Mouse (Mus musculus) gastrocnemius, postnatal 36 days (tissue): Measurements from ENCODE around the gene Tlcd1. TPM values are rescaled to one million over a fixed set of nuclear protein-coding genes. Genes with fewer than 3 reads are reported as not detected.

Experiments used
- DNase-seq, 2 experiments: peaks; one replicate each; pipeline ENCODE4 v3.0.0; 2022
- intact Hi-C: fragments of 180-260 bp; cut with DNase I; formaldehyde crosslinking; loops from one replicate; pipeline ENCODE4 v1.15.1; 2025
- microRNA-seq, 2 experiments: library from miRNA; unstranded; fragments of <30 nt; microRNA quantifications; one replicate each; pipeline ENCODE4 v1.2.0; 2021
- total RNA-seq, 2 experiments: library from RNA; stranded (reverse); gene quantifications; 2 replicates each; pipeline ENCODE4 v1.2.3; 2021

Tlcd1 gene
- total RNA-seq, 2 experiments from 2014 or later, result 0.99 to 1.4 TPM

DNA sequence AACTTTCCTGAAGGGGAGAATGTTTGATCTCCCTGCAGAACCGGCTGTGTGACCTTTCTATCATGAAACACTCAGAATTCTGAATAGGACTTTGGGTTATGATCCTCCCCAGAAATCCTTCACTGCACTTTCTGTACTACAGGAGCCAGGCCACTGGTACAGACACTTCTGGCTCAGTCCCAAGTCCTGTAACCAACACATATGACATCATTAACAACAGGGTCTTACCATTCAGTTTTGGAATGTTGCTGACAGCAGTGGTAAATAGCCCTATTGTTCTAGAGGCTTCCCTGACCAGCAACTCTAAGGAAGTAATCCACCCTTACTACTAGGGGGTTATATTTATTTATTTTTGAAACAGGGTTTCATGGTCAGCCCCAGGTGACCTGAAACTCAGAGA lies 16.6 kb downstream of the Tlcd1 start, which contains the start of gene Proca1:
Gene Proca1, plus strand, starts transcription at position 280 of the 400 bp plus-strand sequence.
- intact Hi-C loops, result no loop called here
- no peak for DNase-seq

DNA sequence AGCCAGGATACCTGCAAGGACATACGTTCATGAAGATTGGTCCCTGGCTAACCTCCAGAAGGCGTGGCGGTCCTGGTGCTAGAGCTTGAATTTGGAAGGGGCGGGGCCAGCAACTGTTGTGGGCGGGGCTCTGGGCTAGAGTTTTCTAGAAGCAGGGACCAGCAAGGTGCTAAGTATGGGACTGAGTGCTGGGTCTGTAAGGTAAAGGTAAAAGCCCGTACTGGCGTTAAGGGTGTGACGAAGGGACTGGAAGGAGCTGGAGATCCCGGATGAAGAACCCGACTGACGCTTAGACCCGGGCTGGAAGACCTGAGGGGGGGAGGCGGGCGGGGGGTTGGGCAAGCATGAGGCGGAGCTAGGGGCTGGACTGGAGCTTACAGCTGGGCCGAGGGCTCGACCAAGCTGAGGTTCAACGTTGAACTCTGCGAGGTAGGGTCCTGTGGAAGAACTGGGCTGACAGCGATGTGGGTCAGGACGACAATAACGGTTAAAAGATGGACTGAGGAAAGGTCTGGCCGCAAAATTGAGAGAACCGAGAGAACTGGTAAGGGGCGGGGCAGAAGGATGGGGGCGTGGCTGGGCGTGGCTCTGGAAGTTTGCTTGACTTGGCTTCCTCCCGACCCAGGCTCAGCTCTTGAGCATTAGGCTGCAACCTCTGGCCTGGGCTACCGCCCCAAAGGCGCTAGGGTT lies 18.0 kb downstream of the Tlcd1 start:
- DNase-seq, result peak; percentile 68 to 86
- intact Hi-C loops, result no loop called here

DNA sequence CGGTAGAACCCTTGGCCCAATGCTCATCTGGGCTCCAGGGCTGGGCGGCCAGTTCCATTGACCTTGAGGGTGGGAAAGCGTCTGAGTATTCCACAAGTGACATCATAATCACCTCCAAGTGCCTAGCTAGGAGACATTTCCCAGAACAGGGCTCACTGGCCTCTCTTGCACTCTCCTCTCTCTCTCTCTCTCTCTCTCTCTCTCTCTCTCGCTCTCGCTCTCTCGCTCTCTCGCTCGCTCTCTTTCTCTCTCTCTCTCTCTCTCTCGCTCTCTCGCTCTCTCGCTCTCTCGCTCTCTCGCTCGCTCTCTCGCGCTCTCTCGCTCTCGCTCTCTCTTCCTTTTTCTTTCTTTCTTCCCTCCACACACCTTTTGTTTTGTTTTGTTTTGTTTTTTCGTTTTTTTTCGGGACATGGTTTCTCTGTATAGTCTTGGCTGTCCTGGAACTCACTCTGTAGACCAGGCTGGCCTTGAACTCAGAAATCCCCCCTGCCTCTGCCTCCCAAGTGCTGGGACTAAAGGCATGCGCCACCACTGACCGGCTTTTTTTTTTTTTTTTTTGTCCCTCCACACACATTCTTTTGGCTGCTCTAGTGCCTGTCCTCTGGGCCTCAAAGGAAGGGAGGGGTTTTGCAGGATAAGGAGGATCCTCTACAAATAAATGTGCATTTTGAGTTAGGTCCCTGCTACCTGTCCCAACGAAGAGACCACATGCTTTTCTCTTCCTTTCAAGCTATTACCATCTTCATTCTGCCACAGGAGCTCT lies 18.8 kb downstream of the Tlcd1 start:
- intact Hi-C loops, result no loop called here
- DNase-seq, result no peak

DNA sequence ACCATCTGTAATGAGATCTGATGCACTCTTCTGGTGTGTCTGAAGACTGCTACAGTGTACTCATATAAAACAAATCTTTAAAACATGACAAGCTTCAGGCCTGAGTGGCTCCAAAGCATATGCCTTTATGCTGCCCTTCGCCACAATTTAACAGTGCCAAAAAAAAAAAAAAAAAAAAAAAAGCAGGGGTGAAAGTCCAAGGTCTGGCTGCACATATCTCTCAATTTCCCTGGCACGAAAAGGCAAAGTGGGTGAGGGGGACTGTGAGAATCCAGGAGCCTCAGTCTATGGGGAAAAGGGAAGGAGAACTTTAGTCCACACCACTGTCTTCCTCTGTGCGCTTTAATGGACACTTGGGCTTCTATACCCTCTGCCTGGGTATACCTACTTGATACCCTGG lies 25.9 kb downstream of the Tlcd1 start:
- DNase-seq, result no peak
- intact Hi-C loops, result no loop called here

DNA sequence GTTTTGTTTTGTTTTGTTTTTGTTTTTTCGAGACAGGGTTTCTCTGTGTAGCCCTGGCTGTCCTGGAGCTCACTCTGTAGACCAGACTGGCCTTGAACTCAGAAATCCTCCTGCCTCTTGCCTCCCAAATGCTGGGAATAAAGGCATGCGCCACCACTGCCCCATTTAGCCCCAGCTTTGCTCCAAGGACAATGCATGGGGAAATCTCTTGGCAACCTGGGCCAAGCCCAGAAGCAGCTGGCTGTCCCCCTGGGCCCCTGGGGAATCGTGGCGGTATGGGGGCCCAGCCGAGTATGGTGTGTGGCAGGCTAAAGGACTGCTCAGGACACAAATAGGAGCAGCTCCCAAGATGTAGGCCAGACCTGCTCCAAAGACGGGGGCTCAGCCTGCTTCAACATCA lies 27.8 kb downstream of the Tlcd1 start:
- DNase-seq, result no peak
- intact Hi-C loops, result no loop called here

DNA sequence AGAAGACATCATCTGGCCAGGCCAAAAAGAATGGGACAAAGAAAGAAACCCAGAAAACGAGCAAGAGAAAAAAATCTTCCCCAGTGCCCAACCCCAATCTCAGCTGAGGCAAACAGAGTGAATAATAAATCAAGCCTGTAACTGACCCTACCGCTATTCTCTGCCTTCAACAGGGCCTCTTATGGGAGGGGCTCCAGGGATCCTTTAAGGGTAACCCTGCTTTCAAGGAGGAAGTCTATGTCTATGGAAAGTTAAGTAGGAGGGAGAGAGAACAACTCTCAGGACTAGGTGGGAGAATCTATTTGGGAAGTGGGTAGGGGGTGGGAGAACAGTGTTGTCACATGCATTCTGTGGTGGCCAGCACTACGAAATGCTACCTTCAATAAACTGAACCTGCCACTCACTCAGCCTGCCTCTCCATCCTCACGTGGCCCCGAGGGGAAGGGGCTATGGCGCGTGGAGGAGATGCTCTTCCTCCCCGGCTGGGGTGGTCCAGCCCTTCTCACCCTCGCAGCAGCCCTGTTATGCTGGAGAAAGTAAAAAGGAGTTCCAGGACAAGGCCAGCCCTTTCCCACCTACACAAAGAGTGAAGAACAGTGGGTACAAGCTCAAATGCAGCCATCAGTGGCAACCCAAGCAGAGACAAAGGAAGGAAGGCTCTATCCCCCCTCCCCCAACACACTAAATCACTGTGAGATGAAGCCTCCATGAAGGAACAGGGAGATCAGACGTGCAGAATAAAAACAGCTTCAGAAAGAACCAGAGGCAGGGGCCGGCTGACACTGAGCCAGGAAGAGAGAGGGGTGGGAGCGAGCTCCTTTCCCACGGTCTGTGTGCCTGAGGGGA lies 29.1 kb downstream of the Tlcd1 start:
- intact Hi-C loops, result no loop called here

DNA sequence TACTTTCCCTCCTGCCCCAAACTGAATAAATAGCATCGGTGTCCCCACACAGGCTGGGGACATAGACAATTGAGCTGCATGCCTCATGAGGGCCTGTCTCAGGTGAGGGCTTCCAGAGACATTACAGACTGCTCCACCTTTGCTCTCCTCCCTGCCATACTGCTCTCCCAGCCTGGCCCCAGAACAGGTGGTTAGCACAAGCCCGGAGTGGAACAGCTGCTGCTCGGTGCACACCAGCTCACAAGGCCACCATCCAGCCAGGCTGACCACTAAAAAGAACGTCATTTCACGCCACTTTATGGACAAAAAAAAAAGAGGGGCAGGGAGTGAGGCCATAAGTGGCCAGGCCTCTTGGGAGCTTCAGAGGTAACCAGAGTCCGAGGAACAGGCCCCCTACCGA lies 30.7 kb downstream of the Tlcd1 start:
- DNase-seq, result no peak
- intact Hi-C loops, result no loop called here

More for the DNA sequence above, 29.1 kb downstream of the Tlcd1 start:
- no peak for DNase-seq

DNA sequence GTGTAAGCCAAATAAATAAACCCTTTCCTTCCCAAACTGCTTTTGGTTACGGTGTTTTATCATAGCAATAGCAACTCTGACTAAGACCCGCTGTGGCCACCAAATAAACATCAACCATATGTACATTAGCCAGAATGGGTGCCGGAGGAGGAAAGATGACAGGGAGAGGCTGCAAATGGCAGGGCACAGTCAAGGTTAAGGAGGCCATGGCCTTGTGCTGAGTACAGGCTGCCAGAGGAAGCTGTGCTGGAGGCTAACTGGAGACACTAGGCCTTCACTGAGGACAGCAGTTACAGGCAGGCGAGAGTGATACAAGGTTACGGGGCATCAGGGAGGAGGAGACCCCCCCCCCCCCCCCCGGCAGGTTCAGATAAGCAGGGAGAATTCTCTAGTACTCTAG lies 33.4 kb downstream of the Tlcd1 start:
- intact Hi-C loops, result no loop called here
- no peak for DNase-seq

DNA sequence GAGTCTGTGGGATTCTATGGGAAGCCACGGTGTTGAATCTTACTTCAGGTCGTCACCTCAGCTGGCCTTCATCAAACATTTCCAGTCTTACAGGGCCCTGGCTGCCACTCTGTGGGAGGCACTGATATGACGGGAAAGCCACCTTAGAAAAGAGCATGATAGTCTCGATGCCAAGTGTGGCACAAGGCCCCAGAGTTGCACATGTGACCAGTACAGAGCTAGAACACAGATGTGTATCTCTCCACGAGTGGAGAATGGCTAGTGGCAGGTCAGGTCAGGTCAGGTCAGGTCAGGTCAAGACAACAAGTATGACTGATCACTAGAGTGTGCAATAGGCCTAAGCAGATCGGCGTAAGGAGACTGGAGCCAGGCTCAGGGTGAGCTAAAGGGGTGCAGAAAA lies 34.1 kb downstream of the Tlcd1 start:
- DNase-seq, result no peak
- intact Hi-C loops, result no loop called here

DNA sequence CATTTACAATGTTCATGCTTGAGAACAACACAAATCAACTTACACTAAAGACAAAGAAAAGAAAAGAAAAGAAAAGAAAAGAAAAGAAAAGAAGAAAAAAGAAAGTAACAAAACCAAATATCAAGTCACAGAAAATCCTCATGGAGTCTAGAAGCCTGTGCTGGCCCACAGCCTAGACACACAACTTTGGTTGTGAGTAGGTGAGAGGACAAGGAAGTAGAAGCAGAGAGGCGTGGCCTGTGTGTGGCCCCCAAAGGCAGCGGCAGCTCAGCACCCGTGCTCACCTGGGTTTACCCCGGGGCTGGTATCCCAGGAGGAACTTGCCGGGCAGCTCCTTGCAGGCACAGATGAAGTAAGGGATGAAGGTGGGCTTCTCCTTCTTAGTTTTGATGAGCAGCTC lies 35.0 kb downstream of the Tlcd1 start:
- no peak for DNase-seq
- intact Hi-C loops, result no loop called here

DNA sequence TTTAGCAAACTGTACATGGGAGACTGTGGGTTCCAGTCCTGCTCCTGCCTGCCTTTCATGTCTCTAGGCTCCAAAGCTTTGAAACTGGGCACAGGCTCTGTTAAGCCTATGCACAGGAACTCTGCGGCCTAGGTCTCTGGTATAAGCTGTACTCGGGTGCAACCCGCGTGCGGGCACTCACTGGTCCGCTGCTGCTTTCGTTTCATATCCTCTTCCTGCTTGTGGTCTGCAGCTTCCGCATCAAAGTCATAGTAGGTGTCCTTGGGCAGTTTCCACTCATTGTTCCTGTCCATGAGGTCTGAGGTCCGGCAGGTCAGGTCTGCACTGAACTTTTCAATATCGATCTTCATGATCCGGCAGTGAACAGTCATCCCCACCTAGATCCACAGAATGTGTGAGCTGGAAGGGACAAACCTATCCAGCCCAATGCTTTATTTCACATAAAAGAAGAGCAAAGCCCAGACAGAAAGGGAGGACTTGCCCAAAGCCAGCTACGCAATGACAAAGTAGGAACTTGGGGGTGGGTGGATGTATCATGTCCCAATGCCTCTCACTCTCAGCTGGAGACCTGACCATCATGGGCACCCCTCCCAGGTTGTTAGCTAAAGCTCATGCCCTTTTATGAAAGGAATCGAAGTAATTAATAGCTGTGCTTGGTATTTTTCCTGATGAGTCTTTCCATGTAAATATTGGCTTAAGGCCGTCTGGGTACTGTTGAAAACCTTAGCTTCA lies 36.7 kb downstream of the Tlcd1 start:
- intact Hi-C loops, result no loop called here
- no peak for DNase-seq

DNA sequence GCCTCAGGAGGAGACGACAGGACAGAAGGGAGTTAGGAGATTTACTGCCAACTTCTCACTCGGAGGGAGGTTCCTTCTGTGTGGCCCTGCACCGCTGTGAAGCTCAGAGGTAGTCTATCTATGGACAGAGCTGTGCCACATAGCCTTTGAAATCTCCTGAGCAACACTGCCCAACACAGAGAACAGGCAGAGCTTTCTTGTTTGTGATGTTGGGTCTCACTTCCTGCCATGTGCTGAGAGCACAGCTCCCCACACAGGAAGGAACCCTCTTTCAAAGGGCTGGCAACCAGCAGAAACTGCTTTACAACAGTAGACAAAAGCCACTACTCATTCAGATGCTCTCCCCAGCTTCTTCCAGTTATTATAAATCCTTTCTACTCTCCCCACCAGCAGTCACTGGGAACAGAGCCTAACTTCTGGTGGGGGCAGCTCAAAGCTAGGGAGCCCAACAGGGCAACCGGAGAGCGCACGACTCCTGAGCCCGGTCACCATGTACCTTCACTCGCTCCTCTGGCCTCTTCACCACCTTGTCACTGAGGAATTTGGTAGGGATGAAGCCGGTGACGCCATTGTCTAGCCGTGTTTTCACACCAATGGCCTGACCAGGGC lies 39.3 kb downstream of the Tlcd1 start:
- no peak for DNase-seq

DNA sequence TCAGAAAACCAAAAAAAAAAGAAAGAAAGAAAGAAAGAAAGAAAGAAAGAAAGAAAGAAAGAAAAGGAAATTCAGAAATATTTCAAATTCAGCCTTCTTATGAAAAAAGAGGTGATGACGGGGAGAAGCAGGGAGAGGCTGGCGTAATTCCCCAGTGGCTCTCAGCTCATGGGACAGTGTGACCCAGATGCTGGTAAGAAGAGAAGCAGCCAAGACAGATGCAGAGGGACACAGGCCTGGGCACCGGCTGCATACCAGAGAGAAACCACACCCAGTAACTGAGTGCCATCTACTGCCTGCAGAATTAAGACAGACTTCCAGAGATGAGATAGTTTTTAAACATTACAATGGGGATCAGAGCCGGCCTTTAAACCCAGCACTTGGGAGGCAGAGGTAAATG lies 47.1 kb downstream of the Tlcd1 start:
- intact Hi-C loops, result no loop called here
- DNase-seq, result peak in 1 of 2 experiments; percentile 17

More for the DNA sequence above, 39.3 kb downstream of the Tlcd1 start:
- intact Hi-C loops, result no loop called here

Small RNAs within 50 kb of the gene (microRNA-seq; reads per million reads assigned to microRNA genes)
- gene Mir7653, result 0 reads per million in 2 experiments

Other genes with a start within 250 kb of the Tlcd1 start
- gene Sez6, start 245.9 kb upstream of the Tlcd1 start, total RNA-seq, result under 1 TPM in 1 of 2 experiments, not detected in 1; 0.10 TPM
- gene Phf12, start 194.0 kb upstream of the Tlcd1 start, total RNA-seq, result 10 to 100 TPM; 10.7 to 14.1 TPM
- 1 to 10 TPM in 1 of 2 experiments, under 1 TPM in 1; 0.94 to 1.9 TPM for gene Dhrs13, start 144.4 kb upstream of the Tlcd1 start, total RNA-seq
- 10 to 100 TPM; 51.7 to 55.6 TPM for gene Flot2, start 138.8 kb upstream of the Tlcd1 start, total RNA-seq
- gene Eral1, start 96.3 kb upstream of the Tlcd1 start, total RNA-seq, result 10 to 100 TPM; 21.7 to 22.7 TPM
- gene Fam222b, start 82.1 kb upstream of the Tlcd1 start, total RNA-seq, result 1 to 10 TPM; 6.0 to 6.1 TPM
- 1 to 10 TPM; 2.2 to 3.2 TPM for gene Traf4, start 11.1 kb upstream of the Tlcd1 start, total RNA-seq
- gene Nek8, start within 50 bp of the Tlcd1 start, total RNA-seq, result under 1 TPM; 0.59 to 0.64 TPM
- 100 to 1,000 TPM; 644 to 813 TPM for gene Rpl23a, start 6.9 kb downstream of the Tlcd1 start, total RNA-seq
- gene Rab34, start 11.7 kb downstream of the Tlcd1 start, total RNA-seq, result 1 to 10 TPM; 4.2 to 4.5 TPM
- under 1 TPM in 1 of 2 experiments, not detected in 1; 0.74 TPM for gene Proca1, start 16.7 kb downstream of the Tlcd1 start, total RNA-seq
- 10 to 100 TPM; 40.7 to 41.1 TPM for gene Sdf2, start 69.0 kb downstream of the Tlcd1 start, total RNA-seq
- 10 to 100 TPM; 21.9 to 23.1 TPM for gene Supt6, start 69.3 kb downstream of the Tlcd1 start, total RNA-seq
- gene 2610507B11Rik, start 85.0 kb downstream of the Tlcd1 start, total RNA-seq, result 100 to 1,000 TPM; 212 to 228 TPM
- under 1 TPM; 0.42 to 0.84 TPM for gene BC030499, start 114.1 kb downstream of the Tlcd1 start, total RNA-seq
- 1 to 10 TPM; 2.4 to 4.1 TPM for gene Spag5, start 124.8 kb downstream of the Tlcd1 start, total RNA-seq
- gene Aldoc, start 146.3 kb downstream of the Tlcd1 start, total RNA-seq, result 1 to 10 TPM; 1.3 to 1.9 TPM
- 10 to 100 TPM; 20.1 to 21.3 TPM for gene Pigs, start 151.7 kb downstream of the Tlcd1 start, total RNA-seq
- gene Unc119, start 166.8 kb downstream of the Tlcd1 start, total RNA-seq, result 10 to 100 TPM; 10.1 to 16.2 TPM
- gene Foxn1, start 209.8 kb downstream of the Tlcd1 start, total RNA-seq, result under 1 TPM in 1 of 2 experiments, not detected in 1; 0.10 TPM
- gene Slc13a2, start 245.5 kb downstream of the Tlcd1 start, total RNA-seq, result not detected